ENCODE assay signal across 11 mouse cellular contexts in genomic region chr2:172249336-172249735, GRCm38 (mm10). TPM values are rescaled to one million over a fixed set of nuclear protein-coding genes. Genes with fewer than 3 reads are reported as not detected.
DNase-seq lines count a peak whose midpoint lies in the region; ATAC-seq and TF ChIP-seq lines count a peak whose summit lies in the region.
"Had no signal": no experiment of that assay in that cellular context is flagged by ENCODE, and none has a peak within 500 bp of the region (broad histone marks: within the 10 kb centered on the region; RNA-seq: fewer than 3 reads in every experiment).

No protein-coding gene starts in this region.

- H3K9me3 ChIP-seq in midbrain, embryonic 14.5 days (ENCODE audit: control insufficient read depth, low read length), result no peaks in the 10 kb centered on the region

- H3K27me3 ChIP-seq in kidney, adult 2 months (replicated peaks; ENCODE audit: control insufficient read depth, insufficient read depth, low read length), result no peaks in the 10 kb centered on the region
- 0 out of 2 replicates have a peak, but pooled peaks cover 3% of the 10 kb centered on the region for H3K27me3 ChIP-seq in midbrain, embryonic 14.5 days (ENCODE audit: control insufficient read depth, insufficient read depth, low read length)

- no peak for DNase-seq in kidney, adult 2 months
- no peak for DNase-seq in kidney, postnatal 14 days
- peak; percentile 24 for DNase-seq in thymus, postnatal 14 days
- no peak for DNase-seq in thymus, adult 18-20 months
- no peak for DNase-seq in midbrain, embryonic 14.5 days
- DNase-seq: layer of hippocampus, postnatal 36 days had no signal

- no peak overlapping the region for H3K4me2 ChIP-seq in midbrain, embryonic 14.5 days (ENCODE audit: low read length)

- no peak overlapping the region for H3K4me3 ChIP-seq in kidney, adult 2 months (ENCODE audit: insufficient read depth, low read depth, low read length)
- H3K4me3 ChIP-seq in midbrain, embryonic 14.5 days (replicated peaks; ENCODE audit: low read depth, low read length), result no peak overlapping the region

- H3K9ac ChIP-seq in midbrain, embryonic 14.5 days (replicated peaks; ENCODE audit: low read length), result no peak overlapping the region

- no peaks in the 10 kb centered on the region for H3K4me1 ChIP-seq in kidney, adult 2 months (ENCODE audit: control insufficient read depth, insufficient read depth, low read length)
- H3K4me1 ChIP-seq in midbrain, embryonic 14.5 days (ENCODE audit: control insufficient read depth, insufficient read depth, low read length), result no peaks in the 10 kb centered on the region

- peak; percentile 52; the same call in 1 of the 2 replicates for ATAC-seq in granulocyte monocyte progenitor cell, adult 5-6 weeks (replicated peaks; ENCODE audit: poor library complexity, severe bottlenecking)
- ATAC-seq in activated CD4-positive, CD25-positive, alpha-beta regulatory T cell, adult 4 months, result no peak
- ATAC-seq in midbrain, embryonic 14.5 days (ENCODE audit: low FRiP score, low TSS enrichment), result no peak

- H3K27ac ChIP-seq in kidney, adult 2 months (ENCODE audit: insufficient read depth, low read depth, low read length), result no peak overlapping the region
- H3K27ac ChIP-seq in midbrain, embryonic 14.5 days (replicated peaks; ENCODE audit: low read depth, low read length), result no peak overlapping the region

- peak; percentile 25; the same call in 1 of the 2 replicates for TF ChIP-seq CTCF in kidney, adult 2 months (conservative IDR thresholded peaks at IDR 0.05; ENCODE audit: insufficient read depth, insufficient read length, low read depth, low read length)

- no peaks in the 10 kb centered on the region for H3K36me3 ChIP-seq in kidney, adult 2 months (ENCODE audit: control insufficient read depth, insufficient read depth, low read length)
- no peaks in the 10 kb centered on the region for H3K36me3 ChIP-seq in midbrain, embryonic 14.5 days (ENCODE audit: control insufficient read depth, insufficient read depth, low read length)

- TF ChIP-seq POLR2A in kidney, adult 2 months (IDR thresholded peaks at IDR 0.05; ENCODE audit: low read depth, low read length), result no peak

- WGBS in kidney, adult 2 months, result 80% methylated on average over 14 of the region's 14 CpGs
- WGBS in midbrain, embryonic 14.5 days, result 86% methylated on average over 14 of the region's 14 CpGs

RNA-seq across cellular contexts. Expression of gene Mc3r, which starts 1.0 kb away (rescaled TPM):
- not detected in 2 replicates for polyA plus RNA-seq in kidney, adult 2 months (2012; rRNA removed)
- not detected in 2 replicates for total RNA-seq in granulocyte monocyte progenitor cell, adult 5-6 weeks (2014; fragmentation: Nextera tagmentation)
- total RNA-seq in granulocyte monocyte progenitor cell, adult 5-6 weeks (2017), result not detected in 2 replicates
- not detected for polyA plus RNA-seq in activated CD4-positive, CD25-positive, alpha-beta regulatory T cell, adult 4 months (2017; shearing (Covaris generic))
- polyA plus RNA-seq in midbrain, embryonic 14.5 days (2014; fragmentation: Nextera tagmentation; extraction: Ambion mirVana), result 0.33 and 0.55 TPM in 2 replicates
- total RNA-seq: layer of hippocampus, postnatal 36 days; neutrophil, adult 5-6 weeks had no signal
- polyA plus RNA-seq: hindbrain, embryonic 11.5 days; stomach, embryonic 14.5 days had no signal
